Mouse (Mus musculus): ENCODE data around the gene 4933405L10Rik. TPM values are rescaled to one million over a fixed set of nuclear protein-coding genes. Genes with fewer than 3 reads are reported as not detected.

The 4933405L10Rik gene
- polyA plus RNA-seq, 1 experiment from 2014 or later: not detected

DNA sequence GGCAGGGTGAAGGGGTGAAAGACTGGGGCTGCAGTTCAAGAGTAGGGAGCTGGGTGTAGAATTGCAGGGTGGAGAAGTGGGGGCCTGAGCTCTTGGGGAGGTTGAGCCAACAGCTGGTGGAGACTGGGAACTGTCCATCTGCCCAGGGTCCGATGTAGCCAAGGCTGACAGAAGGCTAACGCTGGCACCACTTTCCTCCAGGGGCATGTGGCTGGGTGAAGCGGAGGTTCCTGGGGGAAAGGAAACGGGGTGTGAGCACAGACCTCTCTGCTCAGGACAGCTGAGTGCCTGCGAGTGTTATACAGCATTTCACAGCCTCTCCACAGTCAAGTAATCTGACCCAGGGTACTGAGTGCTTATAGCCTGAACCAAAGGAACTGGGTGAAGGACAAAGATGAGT is 8.7 kb upstream of the 4933405L10Rik start:
- Histone ChIP-seq H3K4me2 (ENCODE audit: low read depth, low read length) (no peak overlapping the region), H3K9me3 (ENCODE audit: control insufficient read depth, low read length) (no peaks in the 10 kb centered on the region), H3K27ac (ENCODE audit: low read length) (no peak overlapping the region), H3K27me3 (replicated peaks; ENCODE audit: control insufficient read depth, insufficient read depth, low read length) (no peaks in the 10 kb centered on the region), H3K4me3 (ENCODE audit: low read length) (no peak overlapping the region), H3K9ac (ENCODE audit: low read depth, low read length) (no peak overlapping the region), H3K4me1 (ENCODE audit: control insufficient read depth, insufficient read depth, low read length) (peaks cover 21% of the 10 kb centered on the region), H3K36me3 (ENCODE audit: control insufficient read depth, insufficient read depth, low read length) (0 out of 2 replicates have a peak, but pooled peaks cover 4% of the 10 kb centered on the region)
- no peak for ATAC-seq
- WGBS: 91% methylated on average over 5 of the region's 5 CpGs

DNA sequence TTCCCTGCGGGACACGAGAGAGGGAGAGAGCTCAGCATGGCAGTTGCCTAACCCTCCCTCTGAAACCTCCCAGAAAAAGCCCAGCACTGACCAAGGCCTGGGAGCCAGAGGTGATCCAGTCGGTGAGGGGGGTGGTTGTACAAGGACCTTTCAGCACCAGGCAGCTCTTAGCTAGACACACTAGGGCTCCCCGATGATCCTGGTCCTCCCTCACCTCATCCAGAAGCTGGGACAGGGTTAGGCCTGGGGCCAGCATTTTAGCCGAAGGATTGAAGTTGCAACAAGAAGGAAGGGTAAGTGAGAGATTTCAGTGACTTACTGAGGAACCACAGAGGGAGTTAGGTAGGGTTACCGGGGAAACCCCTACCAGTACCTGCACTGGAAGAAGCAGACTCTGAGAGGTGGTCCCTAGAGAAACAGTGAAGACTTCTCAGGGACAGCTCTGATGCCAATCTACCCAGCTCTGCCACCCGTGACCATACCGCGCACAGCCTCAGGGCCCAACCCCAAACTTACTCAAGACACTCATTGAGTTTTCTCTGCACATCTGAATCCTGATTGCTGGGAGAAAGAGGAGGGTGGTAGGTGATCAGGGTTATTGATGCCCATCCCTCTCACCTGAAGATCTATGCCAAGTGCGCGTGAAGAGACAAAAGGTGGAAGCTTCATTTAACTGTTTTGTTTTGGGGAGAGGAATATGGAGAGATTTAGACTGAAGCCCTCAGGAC is 7.8 kb upstream of the 4933405L10Rik start:
- H3K4me3 ChIP-seq (ENCODE audit: low read length): peak overlapping the region; percentile 71
- peak overlapping the region; percentile 95 for H3K4me2 ChIP-seq (ENCODE audit: low read depth, low read length)
- H3K27me3 ChIP-seq (replicated peaks; ENCODE audit: control insufficient read depth, insufficient read depth, low read length): no peaks in the 10 kb centered on the region
- H3K27ac ChIP-seq (ENCODE audit: low read length): no peak overlapping the region
- peak overlapping the region; percentile 76 for H3K9ac ChIP-seq (ENCODE audit: low read depth, low read length)
- H3K4me1 ChIP-seq (ENCODE audit: control insufficient read depth, insufficient read depth, low read length): peaks cover 15% of the 10 kb centered on the region
- H3K9me3 ChIP-seq (ENCODE audit: control insufficient read depth, low read length): no peaks in the 10 kb centered on the region
- 90% methylated on average over 11 of the region's 11 CpGs for WGBS
- no peak for ATAC-seq
- H3K36me3 ChIP-seq (ENCODE audit: control insufficient read depth, insufficient read depth, low read length): 0 out of 2 replicates have a peak, but pooled peaks cover 4% of the 10 kb centered on the region

DNA sequence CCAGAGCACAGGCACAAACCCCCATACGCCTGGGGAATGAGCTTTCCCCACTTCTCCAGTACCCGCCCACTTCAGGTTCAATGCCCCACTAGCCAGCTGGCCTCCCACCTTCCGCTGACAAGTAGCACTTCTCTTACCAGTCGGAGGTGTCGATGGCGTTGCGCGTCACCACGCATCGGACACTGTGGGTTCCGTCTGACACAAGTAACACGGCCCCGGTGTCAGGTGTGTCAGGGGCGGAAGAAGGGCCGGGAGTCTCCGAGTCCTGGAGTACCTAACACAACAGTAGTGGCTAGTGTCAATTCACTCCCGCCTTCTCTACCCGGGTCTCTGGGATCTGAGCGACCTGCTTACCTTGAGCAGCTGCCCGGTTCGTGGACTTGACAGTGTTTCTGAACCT is 6.9 kb upstream of the 4933405L10Rik start:
- Histone ChIP-seq H3K36me3 (ENCODE audit: control insufficient read depth, insufficient read depth, low read length) (0 out of 2 replicates have a peak, but pooled peaks cover 4% of the 10 kb centered on the region), H3K27ac (ENCODE audit: low read length) (peak overlapping the region; percentile 94), H3K4me2 (ENCODE audit: low read depth, low read length) (peak overlapping the region; percentile 95), H3K9me3 (ENCODE audit: control insufficient read depth, low read length) (no peaks in the 10 kb centered on the region), H3K9ac (ENCODE audit: low read depth, low read length) (peak overlapping the region; percentile 76), H3K27me3 (replicated peaks; ENCODE audit: control insufficient read depth, insufficient read depth, low read length) (no peaks in the 10 kb centered on the region), H3K4me3 (ENCODE audit: low read length) (peak overlapping the region; percentile 71), H3K4me1 (ENCODE audit: control insufficient read depth, insufficient read depth, low read length) (peaks cover 15% of the 10 kb centered on the region)
- peak; percentile 66 for ATAC-seq
- WGBS: under 1% methylated on average over 21 of the region's 21 CpGs

DNA sequence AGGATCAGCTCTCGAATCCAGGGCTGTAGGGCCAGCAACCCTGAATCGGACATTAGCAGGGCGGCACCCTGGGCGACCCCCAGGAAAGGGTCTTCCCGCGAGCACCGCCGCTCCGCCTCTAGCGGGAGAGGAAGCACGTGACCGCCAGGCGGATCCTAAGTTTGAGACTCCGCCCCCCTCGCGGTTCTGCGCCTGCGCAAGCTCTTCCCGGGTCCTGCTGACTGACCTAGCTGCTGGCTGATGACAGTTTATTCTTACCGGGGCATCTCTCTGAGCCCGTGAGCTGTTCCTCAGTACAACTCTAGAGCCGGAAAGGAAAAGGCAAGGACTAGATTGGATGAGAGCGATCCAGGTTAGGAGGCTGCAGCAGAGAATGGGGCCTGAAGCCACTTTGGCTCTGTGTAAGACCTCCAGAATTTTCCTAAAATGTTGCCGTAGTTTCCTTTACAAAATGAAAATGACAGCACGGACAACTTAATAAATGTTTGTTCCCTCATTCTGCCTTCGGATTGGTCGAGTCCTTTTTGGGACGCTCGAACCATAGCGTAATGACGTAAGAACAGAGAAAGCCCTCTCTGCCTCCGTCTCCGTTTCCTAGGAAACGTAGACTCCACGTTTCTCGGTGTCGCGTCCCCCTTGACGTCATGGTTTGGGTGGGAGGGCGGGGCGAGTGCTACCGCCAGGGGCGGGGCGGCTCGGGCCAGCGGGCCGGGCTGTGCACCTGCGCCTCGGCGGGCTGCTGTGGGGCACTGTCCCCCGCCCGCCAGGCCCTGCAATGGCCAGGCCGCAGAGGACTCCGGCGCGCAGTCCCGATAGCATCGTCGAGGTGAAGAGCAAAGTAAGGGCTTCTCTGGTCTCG is 6.3 kb upstream of the 4933405L10Rik start, which contains the start of the genes Acd and Pard6a:
Gene Acd (minus strand): TSS at position 137 of the 859 bp plus-strand sequence.
Gene Pard6a (plus strand): TSS at position 183 of the 859 bp plus-strand sequence.
- Histone ChIP-seq H3K4me2 (ENCODE audit: low read depth, low read length) (peak within 1 kb of the TSS; percentile 95), H3K36me3 (ENCODE audit: control insufficient read depth, insufficient read depth, low read length) (0 out of 2 replicates have a peak, but pooled peaks cover 4% of the 10 kb centered on the region), H3K4me3 (ENCODE audit: low read length) (peak within 1 kb of the TSS; percentile 71), H3K27me3 (replicated peaks; ENCODE audit: control insufficient read depth, insufficient read depth, low read length) (no peaks in the 10 kb centered on the region), H3K9me3 (ENCODE audit: control insufficient read depth, low read length) (no peaks in the 10 kb centered on the region), H3K27ac (ENCODE audit: low read length) (peak within 1 kb of the TSS; percentile 94), H3K4me1 (ENCODE audit: control insufficient read depth, insufficient read depth, low read length) (peaks cover 15% of the 10 kb centered on the region), H3K9ac (ENCODE audit: low read depth, low read length) (peak within 1 kb of the TSS; percentile 76)
- under 1% methylated on average over 60 of the region's 60 CpGs for WGBS
- peak; percentile 87 for ATAC-seq

DNA sequence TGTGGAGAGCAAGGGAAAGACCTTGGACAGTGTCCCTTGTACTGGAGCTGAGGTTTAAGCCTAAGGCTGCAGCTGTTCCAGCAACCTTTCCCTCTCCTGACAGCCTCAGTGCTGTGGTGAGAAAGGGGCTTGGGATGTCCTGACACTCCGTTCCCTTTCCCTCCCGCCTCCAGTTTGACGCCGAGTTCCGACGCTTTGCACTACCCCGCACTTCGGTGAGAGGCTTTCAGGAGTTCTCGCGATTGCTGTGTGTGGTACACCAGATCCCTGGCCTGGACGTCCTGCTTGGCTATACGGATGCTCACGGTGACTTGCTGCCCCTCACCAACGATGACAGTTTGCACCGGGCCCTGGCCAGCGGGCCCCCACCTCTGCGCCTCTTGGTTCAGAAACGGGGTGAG is 5.5 kb upstream of the 4933405L10Rik start:
- ATAC-seq: peak; percentile 10; the same call in 1 of the 2 replicates
- WGBS: 47% methylated on average over 18 of the region's 18 CpGs
- Histone ChIP-seq H3K4me1 (ENCODE audit: control insufficient read depth, insufficient read depth, low read length) (peaks cover 15% of the 10 kb centered on the region), H3K4me2 (ENCODE audit: low read depth, low read length) (peak overlapping the region; percentile 95), H3K27me3 (replicated peaks; ENCODE audit: control insufficient read depth, insufficient read depth, low read length) (no peaks in the 10 kb centered on the region), H3K27ac (ENCODE audit: low read length) (peak overlapping the region; percentile 57), H3K9me3 (ENCODE audit: control insufficient read depth, low read length) (no peaks in the 10 kb centered on the region), H3K36me3 (ENCODE audit: control insufficient read depth, insufficient read depth, low read length) (0 out of 2 replicates have a peak, but pooled peaks cover 4% of the 10 kb centered on the region), H3K9ac (ENCODE audit: low read depth, low read length) (peak overlapping the region; percentile 59), H3K4me3 (ENCODE audit: low read length) (peak overlapping the region; percentile 71)

DNA sequence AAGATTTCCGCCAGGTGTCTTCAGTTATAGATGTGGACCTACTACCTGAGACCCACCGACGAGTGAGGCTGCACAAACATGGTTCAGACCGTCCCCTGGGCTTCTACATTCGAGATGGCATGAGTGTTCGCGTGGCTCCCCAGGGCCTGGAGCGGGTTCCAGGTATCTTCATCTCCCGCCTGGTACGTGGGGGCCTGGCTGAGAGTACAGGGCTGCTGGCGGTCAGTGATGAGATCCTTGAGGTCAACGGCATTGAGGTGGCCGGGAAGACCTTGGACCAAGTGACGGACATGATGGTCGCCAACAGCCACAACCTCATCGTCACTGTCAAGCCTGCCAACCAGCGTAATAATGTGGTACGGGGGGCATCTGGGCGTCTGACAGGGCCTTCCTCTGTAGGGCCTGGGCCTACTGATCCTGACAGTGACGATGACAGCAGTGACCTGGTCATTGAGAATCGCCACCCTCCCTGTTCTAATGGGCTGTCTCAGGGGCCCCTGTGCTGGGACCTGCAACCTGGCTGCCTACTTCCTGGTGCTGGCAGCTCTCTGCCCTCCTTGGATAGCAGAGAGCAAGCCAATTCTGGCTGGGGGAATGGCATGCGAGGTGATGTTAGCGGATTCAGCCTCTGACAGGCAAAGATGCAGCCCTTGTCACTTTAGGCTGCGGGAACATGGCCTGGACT is 4.6 kb upstream of the 4933405L10Rik start:
- Histone ChIP-seq H3K27ac (ENCODE audit: low read length) (no peak overlapping the region), H3K4me3 (ENCODE audit: low read length) (no peak overlapping the region), H3K27me3 (replicated peaks; ENCODE audit: control insufficient read depth, insufficient read depth, low read length) (no peaks in the 10 kb centered on the region), H3K4me2 (ENCODE audit: low read depth, low read length) (no peak overlapping the region), H3K36me3 (ENCODE audit: control insufficient read depth, insufficient read depth, low read length) (no peaks in the 10 kb centered on the region), H3K9me3 (ENCODE audit: control insufficient read depth, low read length) (no peaks in the 10 kb centered on the region), H3K4me1 (ENCODE audit: control insufficient read depth, insufficient read depth, low read length) (peaks cover 23% of the 10 kb centered on the region), H3K9ac (ENCODE audit: low read depth, low read length) (no peak overlapping the region)
- no peak for ATAC-seq
- 94% methylated on average over 24 of the region's 24 CpGs for WGBS

DNA sequence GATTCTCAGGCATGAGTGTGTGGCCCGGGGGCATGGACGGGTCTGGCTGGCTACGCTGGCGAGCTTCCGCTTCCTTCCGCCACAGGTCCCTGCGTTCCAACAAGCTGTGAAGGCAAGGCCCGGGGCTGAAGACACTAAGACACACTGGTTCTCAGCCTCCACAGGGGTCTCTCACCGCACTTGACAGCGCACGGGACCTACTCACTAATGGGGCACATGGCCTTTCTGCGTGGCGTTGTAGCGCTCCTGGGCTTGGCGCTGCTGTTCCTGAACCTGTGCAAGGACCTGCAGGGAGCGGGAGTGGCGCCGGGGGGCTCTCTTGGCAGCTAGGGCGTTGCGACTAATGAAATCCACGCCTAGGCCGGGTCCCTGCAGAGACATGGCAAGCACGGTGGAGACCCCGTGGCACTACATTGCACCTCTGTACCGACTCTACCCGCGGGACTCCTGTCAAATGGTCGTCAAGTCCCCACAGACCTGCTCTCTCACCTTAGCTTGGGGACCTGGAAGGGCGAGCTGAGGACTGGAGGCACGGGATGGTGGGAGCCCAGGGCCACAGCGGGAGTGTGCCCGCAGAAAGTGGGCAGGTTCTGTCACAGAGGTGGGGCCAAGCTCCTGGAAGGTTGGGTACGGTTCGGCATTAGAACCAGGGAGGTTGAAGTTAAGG is 3.2 kb upstream of the 4933405L10Rik start:
- ATAC-seq: no peak
- H3K4me3 ChIP-seq (ENCODE audit: low read length): no peak overlapping the region
- WGBS: 92% methylated on average over 34 of the region's 34 CpGs

DNA sequence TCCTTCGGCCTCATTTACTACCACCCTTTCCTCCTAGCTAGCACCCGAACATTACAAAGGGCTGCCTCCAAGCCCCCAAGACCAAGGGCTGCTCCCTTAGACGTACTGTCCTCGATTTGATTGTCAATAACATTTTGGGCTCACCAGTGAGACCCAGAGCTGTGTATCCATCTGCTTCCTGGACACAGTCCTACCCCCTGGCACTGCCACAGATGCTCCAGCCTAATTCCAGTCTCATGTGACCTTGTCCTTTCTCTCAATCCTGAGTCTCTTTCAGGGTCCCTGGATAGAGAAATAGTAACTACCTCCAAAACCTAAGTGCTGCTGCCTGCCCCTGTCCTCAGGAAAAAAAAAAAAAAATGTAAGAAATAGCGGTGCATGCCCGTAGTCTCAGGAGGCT is 2.5 kb upstream of the 4933405L10Rik start:
- H3K4me2 ChIP-seq (ENCODE audit: low read depth, low read length): no peak overlapping the region
- no peaks in the 10 kb centered on the region for H3K36me3 ChIP-seq (ENCODE audit: control insufficient read depth, insufficient read depth, low read length)
- WGBS: 91% methylated on average over 6 of the region's 6 CpGs
- H3K9ac ChIP-seq (ENCODE audit: low read depth, low read length): no peak overlapping the region
- no peak overlapping the region for H3K4me3 ChIP-seq (ENCODE audit: low read length)
- ATAC-seq: no peak
- H3K27ac ChIP-seq (ENCODE audit: low read length): no peak overlapping the region
- H3K27me3 ChIP-seq (replicated peaks; ENCODE audit: control insufficient read depth, insufficient read depth, low read length): no peaks in the 10 kb centered on the region
- H3K4me1 ChIP-seq (ENCODE audit: control insufficient read depth, insufficient read depth, low read length): peaks cover 22% of the 10 kb centered on the region
- H3K9me3 ChIP-seq (ENCODE audit: control insufficient read depth, low read length): no peaks in the 10 kb centered on the region

More for the DNA sequence above, 3.2 kb upstream of the 4933405L10Rik start:
- Histone ChIP-seq H3K27ac (ENCODE audit: low read length) (no peak overlapping the region), H3K27me3 (replicated peaks; ENCODE audit: control insufficient read depth, insufficient read depth, low read length) (no peaks in the 10 kb centered on the region), H3K36me3 (ENCODE audit: control insufficient read depth, insufficient read depth, low read length) (no peaks in the 10 kb centered on the region), H3K9ac (ENCODE audit: low read depth, low read length) (no peak overlapping the region), H3K4me1 (ENCODE audit: control insufficient read depth, insufficient read depth, low read length) (peaks cover 26% of the 10 kb centered on the region), H3K9me3 (ENCODE audit: control insufficient read depth, low read length) (no peaks in the 10 kb centered on the region), H3K4me2 (ENCODE audit: low read depth, low read length) (no peak overlapping the region)

All from intestine, embryonic 16.5 days (tissue).